7 mouse cellular contexts compared by ENCODE assay signal in genomic region chr11:19992341-19993281, GRCm38 (mm10).
A peak's percentile ranks its signal among the peaks of the same experiment; 100 is the strongest.
DNase-seq lines count a peak whose midpoint lies in the region; ATAC-seq and TF ChIP-seq lines count a peak whose summit lies in the region.

No protein-coding gene starts in this region.

- no peaks in the 10 kb centered on the region for H3K27me3 ChIP-seq in liver, embryonic 14.5 days (ENCODE audit: control insufficient read depth, insufficient read depth, low read length)
- H3K27me3 ChIP-seq in midbrain, embryonic 14.5 days (ENCODE audit: control insufficient read depth, insufficient read depth, low read length), result no peaks in the 10 kb centered on the region

- ATAC-seq in liver, embryonic 14.5 days (ENCODE audit: insufficient read depth), result no peak
- ATAC-seq in midbrain, embryonic 14.5 days (ENCODE audit: low FRiP score, low TSS enrichment), result no peak

- 31% methylated on average over 14 of the region's 15 CpGs for WGBS in liver, embryonic 14.5 days (ENCODE audit: insufficient replicate concordance)
- 75% methylated on average over 12 of the region's 15 CpGs for WGBS in midbrain, embryonic 14.5 days

- no peaks in the 10 kb centered on the region for H3K9me3 ChIP-seq in liver, embryonic 14.5 days (ENCODE audit: control insufficient read depth, low read length)
- H3K9me3 ChIP-seq in midbrain, embryonic 14.5 days (ENCODE audit: control insufficient read depth, low read length), result no peaks in the 10 kb centered on the region

- no peak overlapping the region; the same call in 1 of the 2 replicates for H3K27ac ChIP-seq in liver, embryonic 14.5 days
- no peak overlapping the region for H3K27ac ChIP-seq in midbrain, embryonic 14.5 days (replicated peaks; ENCODE audit: low read depth, low read length)

- no peak overlapping the region for H3K4me3 ChIP-seq in liver, embryonic 14.5 days (ENCODE audit: insufficient read depth in 1 of 2, low read depth in 2 of 2, low read length in 2 of 2)
- no peak overlapping the region for H3K4me3 ChIP-seq in midbrain, embryonic 14.5 days (replicated peaks; ENCODE audit: low read depth, low read length)

- no peak for TF ChIP-seq CTCF in liver, embryonic 14.5 days (IDR thresholded peaks at IDR 0.05; ENCODE audit: low read depth)

- no peak overlapping the region for H3K9ac ChIP-seq in liver, embryonic 14.5 days (replicated peaks)
- no peak overlapping the region for H3K9ac ChIP-seq in midbrain, embryonic 14.5 days (replicated peaks; ENCODE audit: low read length)

- H3K4me2 ChIP-seq in liver, embryonic 14.5 days (ENCODE audit: low read depth), result peak overlapping the region; percentile 0; the same call in 1 of the 2 replicates
- H3K4me2 ChIP-seq in midbrain, embryonic 14.5 days (ENCODE audit: low read length), result no peak overlapping the region

- H3K36me3 ChIP-seq in liver, embryonic 14.5 days (replicated peaks; ENCODE audit: control insufficient read depth, insufficient read depth, low read depth), result no peaks in the 10 kb centered on the region
- no peaks in the 10 kb centered on the region for H3K36me3 ChIP-seq in midbrain, embryonic 14.5 days (ENCODE audit: control insufficient read depth, insufficient read depth, low read length)

- DNase-seq in urinary bladder, postnatal 14 days (ENCODE audit: low spot score), result peak; percentile 41
- DNase-seq in urinary bladder, adult 18-20 months (ENCODE audit: low spot score in 2 of 2), result no peak
- peak; percentile 50 for DNase-seq in cerebellum, postnatal 14 days
- no peak for DNase-seq in liver, embryonic 14.5 days (ENCODE audit: low read depth in 3 of 3, low spot score in 3 of 3)
- no peak for DNase-seq in midbrain, embryonic 14.5 days
- DNase-seq in frontal cortex, postnatal 14 days (ENCODE audit: low spot score in 2 of 2), result no peak
- DNase-seq in layer of hippocampus, adult 18-20 months (ENCODE audit: low spot score in 2 of 2), result no peak

- TF ChIP-seq EP300 in liver, embryonic 14.5 days (IDR thresholded peaks at IDR 0.05; ENCODE audit: low read depth), result no peak

- peaks cover 27 to 58% of the 10 kb centered on the region in 2 experiments for H3K4me1 ChIP-seq in liver, embryonic 14.5 days (replicated peaks; ENCODE audit: control insufficient read depth in 2 of 2, insufficient read depth in 2 of 2, low read length in 1 of 2)
- H3K4me1 ChIP-seq in midbrain, embryonic 14.5 days (ENCODE audit: control insufficient read depth, insufficient read depth, low read length), result no peaks in the 10 kb centered on the region

Comparison
In these comparisons a context has a peak if more than half of its experiments do, and no peak if none do; other contexts are left out.
1. DNase-seq: peak in urinary bladder, postnatal 14 days (single experiment) and cerebellum, postnatal 14 days (2 of 2); none in urinary bladder, adult 18-20 months (0 of 2), liver, embryonic 14.5 days (0 of 3), midbrain, embryonic 14.5 days (single experiment), frontal cortex, postnatal 14 days (0 of 2) and layer of hippocampus, adult 18-20 months (0 of 2).